Mouse (Mus musculus): ENCODE measurements around the gene Ccdc189. TPM values are rescaled to one million over a fixed set of nuclear protein-coding genes. Genes with fewer than 3 reads are reported as not detected.

Gene Ccdc189
- polyA plus RNA-seq (2012; rRNA removed) (9.7 and 10.6 TPM in 2 replicates), polyA plus RNA-seq (2014; fragmentation: Nextera tagmentation; extraction: Ambion mirVana) (5.4 and 8.1 TPM in 2 replicates)

DNA sequence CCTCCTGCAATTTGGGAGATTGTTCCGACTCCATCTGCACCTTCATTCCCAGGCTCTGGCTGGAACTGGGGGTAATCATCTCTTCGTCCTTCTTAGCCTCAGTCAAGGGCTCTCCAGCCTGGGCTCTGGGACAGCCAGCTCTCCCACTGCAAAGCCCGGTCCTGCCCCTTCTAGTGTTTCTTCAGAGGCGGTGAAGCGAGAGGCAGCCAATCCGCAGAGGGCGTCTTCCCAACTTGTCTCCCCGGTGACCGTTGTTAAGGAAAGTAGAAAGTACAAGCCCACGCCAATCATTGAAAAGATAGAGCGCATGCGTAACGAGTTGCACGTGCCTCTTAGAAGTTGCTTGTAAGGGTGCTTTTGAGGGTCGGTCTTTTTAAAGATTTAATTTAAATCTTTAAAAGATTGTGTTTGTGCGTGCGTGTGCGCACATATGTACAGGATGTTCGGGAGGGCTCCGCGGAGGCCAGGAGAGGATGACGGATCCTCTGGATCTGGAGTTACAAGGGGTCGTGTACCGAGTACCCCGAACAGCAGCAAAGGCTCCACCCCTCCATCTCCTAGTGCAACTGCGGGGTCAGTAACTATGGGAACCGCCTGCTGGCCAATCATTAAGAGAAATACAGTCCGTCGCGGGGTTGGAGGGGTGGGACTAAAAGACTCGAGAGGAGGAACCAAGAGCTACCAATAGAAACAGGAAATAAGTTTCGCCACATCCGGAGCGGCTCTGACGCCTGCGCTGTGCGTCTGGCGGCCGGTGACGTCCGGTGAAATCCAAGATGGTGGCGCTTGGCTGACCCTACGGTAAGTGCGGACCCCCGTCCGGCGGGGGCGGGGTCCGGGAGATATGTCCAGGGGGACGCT lies at the start of gene Ccdc189, which contains the start of gene Rnf40:
TSS of gene Ccdc189 (minus strand) at position 585 of the 861 bp plus-strand sequence.
TSS of gene Rnf40 (plus strand) at position 757 of the 861 bp plus-strand sequence.
- peaks cover 56% of the 10 kb centered on the region for H3K36me3 ChIP-seq (ENCODE audit: control insufficient read depth, insufficient read depth, low read length)
- peak within 1 kb of the TSS; percentile 91 for H3K4me3 ChIP-seq (replicated peaks; ENCODE audit: low read length)
- peak within 1 kb of the TSS; percentile 75 for H3K9ac ChIP-seq (ENCODE audit: low read depth, low read length, severe bottlenecking)
- peak; percentile 61; the same call in 1 of the 2 replicates for TF ChIP-seq POLR2A (IDR thresholded peaks at IDR 0.05; ENCODE audit: borderline replicate concordance, extremely low read depth, insufficient read depth, insufficient read length)
- under 1% methylated on average over 50 of the region's 50 CpGs for WGBS
- H3K4me2 ChIP-seq (replicated peaks; ENCODE audit: low read depth, low read length, severe bottlenecking), result peak within 1 kb of the TSS; percentile 67
- H3K27ac ChIP-seq (replicated peaks; ENCODE audit: low read depth, low read length), result peak within 1 kb of the TSS; percentile 53
- no peaks in the 10 kb centered on the region for H3K9me3 ChIP-seq (ENCODE audit: control insufficient read depth, low read length)
- peak; percentile 99 for ATAC-seq (ENCODE audit: low FRiP score, low read depth)
- DNase-seq (ENCODE audit: low spot score), result peak; percentile 99
- no peaks in the 10 kb centered on the region for H3K27me3 ChIP-seq (ENCODE audit: control insufficient read depth, insufficient read depth, low read length)
- peaks cover 10% of the 10 kb centered on the region; the same call in 1 of the 2 replicates for H3K4me1 ChIP-seq (ENCODE audit: control insufficient read depth, insufficient read depth, low read length)

DNA sequence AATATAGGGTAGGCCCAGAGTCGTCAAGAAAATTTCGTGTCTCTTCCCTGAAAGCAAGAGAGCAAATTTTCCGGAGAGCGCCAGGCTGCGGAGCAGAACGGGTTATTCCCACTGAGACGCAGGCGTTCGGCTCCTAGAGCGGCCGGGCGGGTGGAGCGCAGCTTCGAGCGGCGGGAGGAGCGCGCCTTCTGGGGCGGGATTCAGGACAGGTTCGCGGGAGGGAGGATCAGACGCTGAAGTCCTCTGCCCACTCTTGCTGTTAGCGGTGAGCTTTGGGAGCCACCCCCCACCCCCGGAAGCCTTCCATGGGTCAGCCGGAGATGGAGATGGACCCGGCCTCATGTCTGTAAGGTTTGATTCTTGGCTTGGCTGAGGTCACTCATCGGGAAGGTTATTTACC lies 48.6 kb upstream of the Ccdc189 start:
- Histone ChIP-seq H3K4me2 (replicated peaks; ENCODE audit: low read depth, low read length, severe bottlenecking) (peak overlapping the region; percentile 65), H3K36me3 (ENCODE audit: control insufficient read depth, insufficient read depth, low read length) (no peaks in the 10 kb centered on the region), H3K27ac (replicated peaks; ENCODE audit: low read depth, low read length) (no peak overlapping the region), H3K9me3 (ENCODE audit: control insufficient read depth, low read length) (no peaks in the 10 kb centered on the region), H3K9ac (ENCODE audit: low read depth, low read length, severe bottlenecking) (peak overlapping the region; percentile 60), H3K4me1 (ENCODE audit: control insufficient read depth, insufficient read depth, low read length) (peaks cover 3% of the 10 kb centered on the region; the same call in 1 of the 2 replicates), H3K27me3 (ENCODE audit: control insufficient read depth, insufficient read depth, low read length) (no peaks in the 10 kb centered on the region), H3K4me3 (replicated peaks; ENCODE audit: low read length) (peak overlapping the region; percentile 47)
- under 1% methylated on average over 27 of the region's 27 CpGs for WGBS
- peak; percentile 81 for ATAC-seq (ENCODE audit: low FRiP score, low read depth)
- peak; percentile 83 for DNase-seq (ENCODE audit: low spot score)
- TF ChIP-seq POLR2A (IDR thresholded peaks at IDR 0.05; ENCODE audit: borderline replicate concordance, extremely low read depth, insufficient read depth, insufficient read length), result no peak

DNA sequence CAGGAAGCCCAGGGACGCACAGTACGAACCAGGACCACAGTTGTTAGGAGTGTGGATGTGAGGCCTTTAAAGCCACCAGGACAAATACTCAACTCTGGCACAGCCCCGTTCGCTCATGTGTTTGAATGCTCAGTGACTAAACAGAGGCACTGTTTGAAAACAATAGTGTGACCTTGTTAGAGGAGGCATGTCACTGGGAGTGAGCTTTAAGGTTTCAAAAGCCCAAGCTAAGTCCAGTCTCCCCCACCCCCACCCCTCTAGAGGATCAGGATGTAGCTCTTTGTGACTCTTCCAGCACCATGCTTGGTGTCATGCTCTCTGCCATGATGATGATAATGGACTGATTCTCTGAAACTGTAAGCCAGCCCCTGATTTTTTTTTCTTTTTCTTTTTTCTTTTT lies 43.0 kb upstream of the Ccdc189 start:
- Histone ChIP-seq H3K27me3 (ENCODE audit: control insufficient read depth, insufficient read depth, low read length) (no peaks in the 10 kb centered on the region), H3K36me3 (ENCODE audit: control insufficient read depth, insufficient read depth, low read length) (no peaks in the 10 kb centered on the region), H3K27ac (replicated peaks; ENCODE audit: low read depth, low read length) (no peak overlapping the region), H3K9ac (ENCODE audit: low read depth, low read length, severe bottlenecking) (no peak overlapping the region), H3K4me2 (replicated peaks; ENCODE audit: low read depth, low read length, severe bottlenecking) (no peak overlapping the region), H3K4me3 (replicated peaks; ENCODE audit: low read length) (no peak overlapping the region), H3K4me1 (ENCODE audit: control insufficient read depth, insufficient read depth, low read length) (0 out of 2 replicates have a peak, but pooled peaks cover under 1% of the 10 kb centered on the region), H3K9me3 (ENCODE audit: control insufficient read depth, low read length) (no peaks in the 10 kb centered on the region)
- DNase-seq (ENCODE audit: low spot score), result no peak
- no peak for ATAC-seq (ENCODE audit: low FRiP score, low read depth)
- no peak for TF ChIP-seq POLR2A (IDR thresholded peaks at IDR 0.05; ENCODE audit: borderline replicate concordance, extremely low read depth, insufficient read depth, insufficient read length)
- 92% methylated on average over 4 of the region's 4 CpGs for WGBS

DNA sequence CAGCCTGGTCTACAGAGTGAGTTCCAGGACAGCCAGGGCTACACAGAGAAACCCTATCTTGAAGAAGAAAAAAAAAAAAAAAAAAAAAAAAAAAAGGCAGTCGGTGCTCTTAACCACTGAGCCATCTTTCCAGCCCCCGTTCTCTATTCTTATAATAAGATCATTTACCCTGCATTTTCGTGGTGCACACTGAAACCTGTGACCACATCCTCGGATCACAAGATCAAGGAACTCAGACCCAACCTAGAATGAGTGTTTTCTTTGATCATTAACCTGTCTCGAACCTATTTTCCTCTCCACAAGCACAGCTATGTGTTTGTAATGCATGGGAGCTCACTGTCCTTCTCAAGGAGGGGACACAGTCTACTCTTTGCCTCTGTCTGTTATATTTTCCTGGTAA lies 40.3 kb upstream of the Ccdc189 start:
- Histone ChIP-seq H3K9ac (ENCODE audit: low read depth, low read length, severe bottlenecking) (no peak overlapping the region), H3K27ac (replicated peaks; ENCODE audit: low read depth, low read length) (no peak overlapping the region), H3K4me3 (replicated peaks; ENCODE audit: low read length) (no peak overlapping the region), H3K9me3 (ENCODE audit: control insufficient read depth, low read length) (no peaks in the 10 kb centered on the region), H3K4me1 (ENCODE audit: control insufficient read depth, insufficient read depth, low read length) (no peaks in the 10 kb centered on the region), H3K27me3 (ENCODE audit: control insufficient read depth, insufficient read depth, low read length) (no peaks in the 10 kb centered on the region), H3K36me3 (ENCODE audit: control insufficient read depth, insufficient read depth, low read length) (no peaks in the 10 kb centered on the region), H3K4me2 (replicated peaks; ENCODE audit: low read depth, low read length, severe bottlenecking) (no peak overlapping the region)
- 77% methylated on average over 5 of the region's 5 CpGs for WGBS
- TF ChIP-seq POLR2A (IDR thresholded peaks at IDR 0.05; ENCODE audit: borderline replicate concordance, extremely low read depth, insufficient read depth, insufficient read length), result no peak
- DNase-seq (ENCODE audit: low spot score), result no peak
- no peak for ATAC-seq (ENCODE audit: low FRiP score, low read depth)

DNA sequence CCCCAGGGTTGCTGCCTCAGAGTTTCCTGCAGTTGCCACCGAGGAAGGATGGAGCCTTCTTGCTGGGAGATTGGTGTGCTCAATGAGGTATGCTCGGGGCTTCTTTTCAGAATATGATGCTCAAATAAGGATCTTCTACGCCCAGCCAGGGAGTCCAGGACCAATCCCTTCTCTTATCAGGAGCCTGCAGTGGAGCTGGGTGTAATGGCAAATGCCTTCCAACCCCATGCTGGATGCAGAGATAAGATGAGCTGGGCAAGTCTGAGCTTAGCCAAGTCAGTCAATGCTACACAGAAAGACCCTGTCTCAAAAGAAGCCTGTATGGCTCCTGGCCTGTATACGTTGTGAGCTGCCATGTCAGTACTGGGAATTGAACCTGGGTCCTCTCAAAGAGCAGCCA lies 38.1 kb upstream of the Ccdc189 start:
- 82% methylated on average over 4 of the region's 4 CpGs for WGBS
- DNase-seq (ENCODE audit: low spot score), result no peak

More for the DNA sequence above, 38.1 kb upstream of the Ccdc189 start:
- Histone ChIP-seq H3K36me3 (ENCODE audit: control insufficient read depth, insufficient read depth, low read length) (no peaks in the 10 kb centered on the region), H3K4me1 (ENCODE audit: control insufficient read depth, insufficient read depth, low read length) (no peaks in the 10 kb centered on the region), H3K4me3 (replicated peaks; ENCODE audit: low read length) (no peak overlapping the region), H3K27ac (replicated peaks; ENCODE audit: low read depth, low read length) (no peak overlapping the region), H3K27me3 (ENCODE audit: control insufficient read depth, insufficient read depth, low read length) (no peaks in the 10 kb centered on the region), H3K9ac (ENCODE audit: low read depth, low read length, severe bottlenecking) (no peak overlapping the region), H3K4me2 (replicated peaks; ENCODE audit: low read depth, low read length, severe bottlenecking) (no peak overlapping the region), H3K9me3 (ENCODE audit: control insufficient read depth, low read length) (no peaks in the 10 kb centered on the region)
- TF ChIP-seq POLR2A (IDR thresholded peaks at IDR 0.05; ENCODE audit: borderline replicate concordance, extremely low read depth, insufficient read depth, insufficient read length), result no peak
- ATAC-seq (ENCODE audit: low FRiP score, low read depth), result no peak

Data from limb, embryonic 14.5 days (tissue).